Mouse (Mus musculus) limb, embryonic 12.5 days (tissue): ENCODE measurements around the gene Emsy. TPM values are rescaled to one million over a fixed set of nuclear protein-coding genes. Genes with fewer than 3 reads are reported as not detected.

Experiments
- ATAC-seq: fragments of 200-750 bp; cut with Nextera tagmentation; 2 replicates; pipeline ENCODE4 v1.8.0; 2017; ENCODE audit warnings: low read depth, moderate TSS enrichment; ENCODE audit not compliant: insufficient number of reproducible peaks, insufficient read depth, low FRiP score, low TSS enrichment
- H3K27ac ChIP-seq: fragments of 300-500 bp; sonication (generic); 2 replicates; pipeline ENCODE4 v1.5.1; 2016; ENCODE audit warnings: mild to moderate bottlenecking, moderate library complexity
- H3K27me3 ChIP-seq: fragments of 300-500 bp; sonication (generic); 2 replicates; pipeline ENCODE4 v1.6.1; 2016; ENCODE audit warnings: mild to moderate bottlenecking, moderate library complexity
- H3K36me3 ChIP-seq: fragments of 300-500 bp; sonication (generic); 2 replicates; pipeline ENCODE4 v1.6.1; 2016; ENCODE audit warnings: mild to moderate bottlenecking, moderate library complexity
- H3K4me1 ChIP-seq: fragments of 300-500 bp; sonication (generic); replicated peaks from 2 replicates; pipeline ENCODE4 v1.6.1; 2016
- H3K4me2 ChIP-seq: fragments of 300-500 bp; sonication (generic); 2 replicates; pipeline ENCODE4 v1.6.1; 2016; ENCODE audit warnings: mild to moderate bottlenecking, moderate library complexity
- H3K4me3 ChIP-seq: fragments of 300-500 bp; sonication (generic); replicated peaks from 2 replicates; pipeline ENCODE4 v1.5.1; 2016; ENCODE audit warnings: mild to moderate bottlenecking
- H3K9ac ChIP-seq: fragments of 300-500 bp; sonication (generic); replicated peaks from 2 replicates; pipeline ENCODE4 v1.6.1; 2016; ENCODE audit warnings: mild to moderate bottlenecking, moderate library complexity
- H3K9me3 ChIP-seq: fragments of 300-500 bp; sonication (generic); 2 replicates; pipeline ENCODE4 v1.6.1; 2016; ENCODE audit warnings: mild to moderate bottlenecking, moderate library complexity
- WGBS: fragments of 180-500 bp; shearing (Covaris S2); methylation state at CpG from one replicate; pipeline ENCODE4 v1.1.7; 2016; 5-methylcytosine and 5-hydroxymethylcytosine counted together
- polyA plus RNA-seq: library from polyadenylated mRNA; unstranded; fragments of >200 nt; fragmentation: Nextera tagmentation; extraction: Ambion mirVana; gene quantifications from 2 replicates; pipeline ENCODE4 v1.2.1, GENCODE M21; 2016

Emsy gene
- polyA plus RNA-seq, 1 experiment from 2014 or later: 28.4 TPM

GRCm38 (mm10) chr7:98667956-98668746 is 11.6 kb upstream of the Emsy start:
- Histone ChIP-seq H3K4me1 (peaks cover 40% of the 10 kb centered on the region), H3K36me3 (no peaks in the 10 kb centered on the region), H3K27me3 (0 out of 2 replicates have a peak, but pooled peaks cover 3% of the 10 kb centered on the region), H3K9me3 (no peaks in the 10 kb centered on the region), H3K4me3 (no peak overlapping the region), H3K4me2 (no peak overlapping the region), H3K9ac (no peak overlapping the region), H3K27ac (peak overlapping the region; percentile 77)
- 55% methylated on average over 6 of the region's 6 CpGs for WGBS
- ATAC-seq: peak; percentile 65; the same call in 1 of the 2 replicates

- H3K4me1 ChIP-seq: peaks cover 17% of the 10 kb centered on the region
- H3K36me3 ChIP-seq: no peaks in the 10 kb centered on the region
- 0 out of 2 replicates have a peak, but pooled peaks cover under 1% of the 10 kb centered on the region for H3K27me3 ChIP-seq
- ATAC-seq: no peak
- H3K9me3 ChIP-seq: no peaks in the 10 kb centered on the region
- no peak overlapping the region for H3K4me2 ChIP-seq
- H3K27ac ChIP-seq: no peak overlapping the region
- H3K9ac ChIP-seq: no peak overlapping the region
- WGBS: 83% methylated on average over 6 of the region's 6 CpGs
- H3K4me3 ChIP-seq: no peak overlapping the region
Observed at GRCm38 (mm10) chr7:98665726-98666125, 9.1 kb upstream of the Emsy start.

- Histone ChIP-seq H3K36me3 (no peaks in the 10 kb centered on the region), H3K4me3 (no peak overlapping the region), H3K27ac (no peak overlapping the region), H3K4me2 (no peak overlapping the region), H3K9ac (no peak overlapping the region), H3K27me3 (no peaks in the 10 kb centered on the region), H3K9me3 (no peaks in the 10 kb centered on the region), H3K4me1 (peaks cover 17% of the 10 kb centered on the region)
- WGBS: 48% methylated on average over 5 of the region's 5 CpGs
- ATAC-seq: no peak
Observed at GRCm38 (mm10) chr7:98665166-98665565, 8.6 kb upstream of the Emsy start.

GRCm38 (mm10) chr7:98655681-98656530 is 677 bp downstream of the Emsy start:
- Histone ChIP-seq H3K27ac (peak overlapping the region; percentile 93), H3K9me3 (no peaks in the 10 kb centered on the region), H3K36me3 (peaks cover 38% of the 10 kb centered on the region), H3K4me2 (peak overlapping the region; percentile 62), H3K9ac (peak overlapping the region; percentile 88), H3K27me3 (no peaks in the 10 kb centered on the region), H3K4me1 (peaks cover 22% of the 10 kb centered on the region), H3K4me3 (peak overlapping the region; percentile 96)
- ATAC-seq: peak; percentile 83
- under 1% methylated on average over 74 of the region's 74 CpGs for WGBS

- Histone ChIP-seq H3K4me3 (no peak overlapping the region), H3K9me3 (no peaks in the 10 kb centered on the region), H3K4me1 (peaks cover 12% of the 10 kb centered on the region), H3K9ac (no peak overlapping the region), H3K27me3 (no peaks in the 10 kb centered on the region), H3K36me3 (peaks cover 59% of the 10 kb centered on the region), H3K27ac (no peak overlapping the region), H3K4me2 (no peak overlapping the region)
- 79% methylated on average over 2 of the region's 2 CpGs for WGBS
- no peak for ATAC-seq
Observed at GRCm38 (mm10) chr7:98651651-98652050, 4.9 kb downstream of the Emsy start.

GRCm38 (mm10) chr7:98644238-98644637 is 12.3 kb downstream of the Emsy start:
- H3K9ac ChIP-seq: no peak overlapping the region
- peaks cover 56% of the 10 kb centered on the region for H3K36me3 ChIP-seq
- H3K4me1 ChIP-seq: no peaks in the 10 kb centered on the region
- H3K27me3 ChIP-seq: no peaks in the 10 kb centered on the region
- 0% methylated on average over 1 of the region's 1 CpGs for WGBS
- no peak for ATAC-seq
- no peak overlapping the region for H3K4me3 ChIP-seq
- no peaks in the 10 kb centered on the region for H3K9me3 ChIP-seq
- no peak overlapping the region for H3K27ac ChIP-seq
- no peak overlapping the region for H3K4me2 ChIP-seq

GRCm38 (mm10) chr7:98636607-98637006 is 20.0 kb downstream of the Emsy start:
- no peaks in the 10 kb centered on the region for H3K9me3 ChIP-seq
- 97% methylated on average over 2 of the region's 2 CpGs for WGBS
- peaks cover 64% of the 10 kb centered on the region for H3K36me3 ChIP-seq
- no peaks in the 10 kb centered on the region for H3K4me1 ChIP-seq
- no peaks in the 10 kb centered on the region for H3K27me3 ChIP-seq
- H3K4me2 ChIP-seq: no peak overlapping the region
- no peak overlapping the region for H3K9ac ChIP-seq
- ATAC-seq: no peak
- no peak overlapping the region for H3K4me3 ChIP-seq
- no peak overlapping the region for H3K27ac ChIP-seq

- H3K9ac ChIP-seq: no peak overlapping the region
- H3K27ac ChIP-seq: no peak overlapping the region
- ATAC-seq: no peak
- H3K4me1 ChIP-seq: no peaks in the 10 kb centered on the region
- H3K4me3 ChIP-seq: no peak overlapping the region
- H3K36me3 ChIP-seq: peaks cover 65% of the 10 kb centered on the region
- H3K4me2 ChIP-seq: no peak overlapping the region
- H3K9me3 ChIP-seq: no peaks in the 10 kb centered on the region
- no peaks in the 10 kb centered on the region for H3K27me3 ChIP-seq
- WGBS: 79% methylated on average over 3 of the region's 3 CpGs
Observed at GRCm38 (mm10) chr7:98633032-98633431, 23.6 kb downstream of the Emsy start.

- H3K27me3 ChIP-seq: no peaks in the 10 kb centered on the region
- no peak overlapping the region for H3K9ac ChIP-seq
- ATAC-seq: no peak
- peaks cover 59% of the 10 kb centered on the region for H3K36me3 ChIP-seq
- no peak overlapping the region for H3K4me3 ChIP-seq
- 95% methylated on average over 7 of the region's 7 CpGs for WGBS
- H3K9me3 ChIP-seq: no peaks in the 10 kb centered on the region
- no peak overlapping the region for H3K4me2 ChIP-seq
- no peak overlapping the region for H3K27ac ChIP-seq
- H3K4me1 ChIP-seq: no peaks in the 10 kb centered on the region
Observed at GRCm38 (mm10) chr7:98629947-98630346, 26.6 kb downstream of the Emsy start.

- Histone ChIP-seq H3K4me2 (no peak overlapping the region), H3K9ac (no peak overlapping the region), H3K9me3 (no peaks in the 10 kb centered on the region), H3K27ac (no peak overlapping the region), H3K36me3 (peaks cover 52% of the 10 kb centered on the region), H3K4me1 (no peaks in the 10 kb centered on the region), H3K27me3 (no peaks in the 10 kb centered on the region), H3K4me3 (no peak overlapping the region)
- no peak for ATAC-seq
- WGBS: 86% methylated on average over 2 of the region's 2 CpGs
Observed at GRCm38 (mm10) chr7:98617739-98618138, 38.8 kb downstream of the Emsy start.

- Histone ChIP-seq H3K4me3 (no peak overlapping the region), H3K27me3 (no peaks in the 10 kb centered on the region), H3K27ac (no peak overlapping the region), H3K4me1 (no peaks in the 10 kb centered on the region), H3K4me2 (no peak overlapping the region), H3K9ac (no peak overlapping the region), H3K36me3 (peaks cover 61% of the 10 kb centered on the region), H3K9me3 (no peaks in the 10 kb centered on the region)
- ATAC-seq: no peak
- WGBS: 100% methylated on average over 1 of the region's 1 CpGs
Observed at GRCm38 (mm10) chr7:98612936-98613335, 43.6 kb downstream of the Emsy start.
